Comparison of ENCODE assay signal across 10 mouse cellular contexts in the genomic region with DNA sequence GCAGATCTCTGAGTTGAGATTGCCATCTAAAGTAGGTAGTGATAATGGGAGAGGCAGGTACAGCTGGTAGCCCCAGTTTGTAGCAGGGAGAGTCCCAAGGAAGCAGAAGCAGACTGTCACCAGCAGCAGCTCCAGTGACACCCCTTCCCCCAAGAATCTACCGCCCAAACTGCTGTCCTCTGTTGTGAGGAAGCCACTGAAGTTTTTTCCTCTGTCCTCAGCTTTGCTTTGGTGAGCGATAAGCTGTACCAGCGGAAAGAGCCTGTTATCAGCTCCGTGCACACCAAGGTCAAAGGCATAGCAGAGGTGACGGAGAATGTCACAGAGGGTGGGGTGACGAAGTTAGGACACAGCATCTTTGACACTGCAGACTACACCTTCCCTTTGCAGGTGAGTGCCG. TPM values are rescaled to one million over a fixed set of nuclear protein-coding genes. Genes with fewer than 3 reads are reported as not detected.
DNase-seq lines count a peak whose midpoint lies in the region; ATAC-seq and TF ChIP-seq lines count a peak whose summit lies in the region.
"Had no signal": no experiment of that assay in that cellular context is flagged by ENCODE, and none has a peak within 500 bp of the region (broad histone marks: within the 10 kb centered on the region; RNA-seq: fewer than 3 reads in every experiment).

No protein-coding gene starts in this region.

- peaks cover 24% of the 10 kb centered on the region for H3K4me1 ChIP-seq in hindbrain, embryonic 12.5 days

- no peaks in the 10 kb centered on the region for H3K36me3 ChIP-seq in hindbrain, embryonic 12.5 days
- H3K36me3 ChIP-seq: neural tube, embryonic 12.5 days had no signal

- WGBS in hindbrain, embryonic 12.5 days, result 78% methylated on average over 7 of the region's 7 CpGs

- intact Hi-C loops in left cerebral cortex, adult 2 months (cut with DNase I), result loop anchor here (2.0 to 5.0 kb wide), 2 partner anchors 54 to 125 kb away; partner anchors contain the start of genes Camkk2 and P2rx4

- no peak overlapping the region for H3K4me3 ChIP-seq in left cerebral cortex, adult 2 months
- no peak overlapping the region for H3K4me3 ChIP-seq in hindbrain, embryonic 12.5 days
- H3K4me3 ChIP-seq: neural tube, embryonic 12.5 days had no signal

- peak overlapping the region; percentile 90 for H3K27ac ChIP-seq in left cerebral cortex, adult 2 months
- H3K27ac ChIP-seq in hindbrain, embryonic 12.5 days, result peak overlapping the region; percentile 83; the same call in 1 of the 2 replicates

- TF ChIP-seq CTCF in left cerebral cortex, adult 2 months (IDR thresholded peaks at IDR 0.05), result no peak

- no peaks in the 10 kb centered on the region for H3K27me3 ChIP-seq in hindbrain, embryonic 12.5 days
- H3K27me3 ChIP-seq: neural tube, embryonic 12.5 days had no signal

- no peak overlapping the region for H3K4me2 ChIP-seq in hindbrain, embryonic 12.5 days (replicated peaks)

- H3K9me3 ChIP-seq in hindbrain, embryonic 12.5 days (replicated peaks), result no peaks in the 10 kb centered on the region
- H3K9me3 ChIP-seq: neural tube, embryonic 12.5 days had no signal

- DNase-seq in left cerebral cortex, adult 2 months (ENCODE audit: extremely low spot score in 1 of 2, low spot score in 2 of 2), result no peak
- no peak for DNase-seq in left cerebral cortex, adult 11 months (ENCODE audit: low spot score)
- peak; percentile 44 for DNase-seq in c-Kit-negative CD71-positive TER-119-positive erythroid progenitor cells, embryonic 14.5 days (ENCODE audit: low read depth, low spot score)
- no peak for DNase-seq in B cell, adult 2 months
- no peak for DNase-seq in testis, postnatal 14 days (ENCODE audit: low spot score)
- no peak for DNase-seq in urinary bladder, adult 18-20 months (ENCODE audit: low spot score in 2 of 2)
- DNase-seq: kidney, adult 18-20 months had no signal

- no peak overlapping the region for H3K9ac ChIP-seq in hindbrain, embryonic 12.5 days
- H3K9ac ChIP-seq: neural tube, embryonic 12.5 days had no signal

- no peak for ATAC-seq in hindbrain, embryonic 12.5 days (ENCODE audit: low FRiP score)
- peak; percentile 27; the same call in 1 of the 2 replicates for ATAC-seq in monocyte, adult 5-6 weeks (replicated peaks; ENCODE audit: insufficient number of reproducible peaks, low FRiP score, low TSS enrichment, poor library complexity, severe bottlenecking)

RNA-seq across cellular contexts. Expression of gene P2rx7, which starts 8.8 kb away (rescaled TPM):
- total RNA-seq in left cerebral cortex, adult 2 months (2021), result 1 to 10 TPM; 6.2 to 7.7 TPM
- polyA plus RNA-seq in hindbrain, embryonic 12.5 days (2016; fragmentation: Nextera tagmentation; extraction: Ambion mirVana), result 3.3 and 4.0 TPM in 2 replicates
- 23.3 to 42.5 TPM (median 24.3 TPM) in 3 replicates for total RNA-seq in monocyte, adult 5-6 weeks (2017)

RNA-seq across cellular contexts. Expression of gene Ift81, which starts 38.2 kb away (rescaled TPM):
- 10 to 100 TPM; 46.4 to 49.2 TPM for total RNA-seq in left cerebral cortex, adult 2 months (2021)
- 60.6 and 62.0 TPM in 2 replicates for polyA plus RNA-seq in hindbrain, embryonic 12.5 days (2016; fragmentation: Nextera tagmentation; extraction: Ambion mirVana)
- total RNA-seq in monocyte, adult 5-6 weeks (2017), result 0.32 to 3.9 TPM (median 2.5 TPM) in 3 replicates

RNA-seq across cellular contexts. Expression of gene P2rx4, which starts 54.8 kb away (rescaled TPM):
- total RNA-seq in left cerebral cortex, adult 2 months (2021), result 10 to 100 TPM; 19.3 to 20.1 TPM
- 15.2 and 15.4 TPM in 2 replicates for polyA plus RNA-seq in hindbrain, embryonic 12.5 days (2016; fragmentation: Nextera tagmentation; extraction: Ambion mirVana)
- 16.5 to 37.1 TPM (median 26.3 TPM) in 3 replicates for total RNA-seq in monocyte, adult 5-6 weeks (2017)
